ENCODE assay signal across 31 mouse cellular contexts in the genomic region with DNA sequence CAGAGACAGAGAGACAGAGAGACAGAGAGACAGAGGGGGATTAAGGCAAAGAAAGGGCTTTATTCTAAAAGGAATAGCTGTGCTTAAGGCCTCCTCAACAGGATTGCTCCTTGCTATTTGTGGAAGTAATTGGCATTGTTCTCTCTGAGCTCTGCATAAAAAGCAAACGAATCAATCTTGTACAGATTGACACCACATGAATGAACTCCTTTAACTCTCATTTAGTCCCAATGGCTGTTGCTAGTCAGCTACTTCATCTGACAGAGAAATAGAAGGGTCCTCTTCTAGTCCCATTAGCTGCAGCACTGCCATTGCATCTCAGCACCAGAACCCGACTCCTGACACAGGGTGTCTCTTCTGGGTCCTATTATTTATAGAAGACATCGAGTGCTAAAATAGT.
DNase-seq lines count a peak whose midpoint lies in the region; ATAC-seq lines count a peak whose summit lies in the region.
"Had no signal": no experiment of that assay in that cellular context is flagged by ENCODE, and none has a peak within 500 bp of the region (broad histone marks: within the 10 kb centered on the region; RNA-seq: fewer than 3 reads in every experiment).

No protein-coding gene starts in this region.

- WGBS in midbrain, embryonic 11.5 days = 53% methylated on average over 3 of the region's 3 CpGs
- WGBS in midbrain, embryonic 14.5 days = 54% methylated on average over 3 of the region's 3 CpGs
- WGBS in forebrain, embryonic 16.5 days = 22% methylated on average over 3 of the region's 3 CpGs

- no peak overlapping the region for H3K9ac ChIP-seq in midbrain, embryonic 11.5 days (ENCODE audit: low read length)
- H3K9ac ChIP-seq in midbrain, embryonic 14.5 days (replicated peaks; ENCODE audit: low read length) = no peak overlapping the region
- H3K9ac ChIP-seq in forebrain, embryonic 16.5 days (replicated peaks; ENCODE audit: low read depth, low read length) = no peak overlapping the region
- H3K9ac ChIP-seq: embryonic facial prominence, embryonic 15.5 days; hindbrain, embryonic 15.5 days; kidney, embryonic 15.5 days; limb, embryonic 13.5 days; lung, embryonic 15.5 days; midbrain, embryonic 12.5 days had no signal

- no peak overlapping the region for H3K27ac ChIP-seq in midbrain, embryonic 11.5 days (ENCODE audit: low read depth, low read length)
- no peak overlapping the region for H3K27ac ChIP-seq in midbrain, embryonic 14.5 days (replicated peaks; ENCODE audit: low read depth, low read length)
- no peak overlapping the region for H3K27ac ChIP-seq in forebrain, embryonic 16.5 days (ENCODE audit: low read length)
- H3K27ac ChIP-seq: embryonic facial prominence, embryonic 10.5 days; embryonic facial prominence, embryonic 15.5 days; hindbrain, embryonic 15.5 days; kidney, embryonic 15.5 days; left cerebral cortex, adult 2 months; limb, embryonic 13.5 days; lung, embryonic 15.5 days; midbrain, embryonic 12.5 days had no signal

- H3K36me3 ChIP-seq in midbrain, embryonic 11.5 days (ENCODE audit: control insufficient read depth, insufficient read depth, low read length) = no peaks in the 10 kb centered on the region
- H3K36me3 ChIP-seq in midbrain, embryonic 14.5 days (ENCODE audit: control insufficient read depth, insufficient read depth, low read length) = no peaks in the 10 kb centered on the region
- no peaks in the 10 kb centered on the region for H3K36me3 ChIP-seq in forebrain, embryonic 16.5 days (ENCODE audit: control insufficient read depth, insufficient read depth)
- H3K36me3 ChIP-seq: embryonic facial prominence, embryonic 10.5 days; embryonic facial prominence, embryonic 15.5 days; G1E; hindbrain, embryonic 15.5 days; kidney, embryonic 15.5 days; limb, embryonic 13.5 days; lung, embryonic 15.5 days; midbrain, embryonic 12.5 days had no signal

- H3K4me1 ChIP-seq in midbrain, embryonic 11.5 days (ENCODE audit: control insufficient read depth, insufficient read depth, low read length) = no peaks in the 10 kb centered on the region
- no peaks in the 10 kb centered on the region for H3K4me1 ChIP-seq in midbrain, embryonic 14.5 days (ENCODE audit: control insufficient read depth, insufficient read depth, low read length)
- H3K4me1 ChIP-seq in forebrain, embryonic 16.5 days (replicated peaks; ENCODE audit: control insufficient read depth, insufficient read depth, low read length) = peaks cover 4% of the 10 kb centered on the region; the same call in 1 of the 2 replicates
- H3K4me1 ChIP-seq: embryonic facial prominence, embryonic 10.5 days; embryonic facial prominence, embryonic 15.5 days; hindbrain, embryonic 15.5 days; kidney, embryonic 15.5 days; limb, embryonic 13.5 days; lung, embryonic 15.5 days; midbrain, embryonic 12.5 days had no signal

- no peaks in the 10 kb centered on the region for H3K27me3 ChIP-seq in midbrain, embryonic 11.5 days (ENCODE audit: control insufficient read depth, insufficient read depth, low read length)
- H3K27me3 ChIP-seq in midbrain, embryonic 14.5 days (ENCODE audit: control insufficient read depth, insufficient read depth, low read length) = no peaks in the 10 kb centered on the region
- no peaks in the 10 kb centered on the region for H3K27me3 ChIP-seq in forebrain, embryonic 16.5 days (replicated peaks; ENCODE audit: control insufficient read depth, insufficient read depth, low read length)
- H3K27me3 ChIP-seq: embryonic facial prominence, embryonic 15.5 days; hindbrain, embryonic 15.5 days; kidney, embryonic 15.5 days; lung, embryonic 15.5 days; midbrain, embryonic 12.5 days had no signal

- ATAC-seq in midbrain, embryonic 11.5 days (ENCODE audit: low FRiP score) = peak; percentile 30; the same call in 1 of the 2 replicates
- ATAC-seq in midbrain, embryonic 14.5 days (ENCODE audit: low FRiP score, low TSS enrichment) = no peak
- peak; percentile 36; the same call in 1 of the 2 replicates for ATAC-seq in forebrain, embryonic 16.5 days
- ATAC-seq in cerebellum, adult (ENCODE audit: insufficient number of reproducible peaks, low FRiP score, low TSS enrichment) = no peak

- peak; percentile 52 for DNase-seq in embryo, embryonic 10.5 days (ENCODE audit: low spot score)
- DNase-seq in embryo, embryonic 9.5 days (ENCODE audit: extremely low spot score) = no peak
- no peak for DNase-seq in midbrain, embryonic 11.5 days (ENCODE audit: low spot score, missing footprints)
- no peak for DNase-seq in midbrain, embryonic 14.5 days
- no peak for DNase-seq in layer of hippocampus, adult 9-11 months
- DNase-seq: adrenal gland, adult 8-10 months; cerebellum, adult 11 months; cerebellum, adult 9-10 months; cerebellum, postnatal 36 days; gastrocnemius, postnatal 25 days; heart, adult 11 months; heart, postnatal 36 days; kidney, adult 18-20 months; kidney, postnatal 25 days; retina, postnatal 1 day; right cerebral cortex, postnatal 14 days; spleen, adult 18-20 months; thymus, postnatal 14 days had no signal

- H3K4me2 ChIP-seq in midbrain, embryonic 11.5 days = no peak overlapping the region
- no peak overlapping the region for H3K4me2 ChIP-seq in midbrain, embryonic 14.5 days (ENCODE audit: low read length)
- no peak overlapping the region for H3K4me2 ChIP-seq in forebrain, embryonic 16.5 days (ENCODE audit: low read length)
- H3K4me2 ChIP-seq: embryonic facial prominence, embryonic 15.5 days; heart, embryonic 11.5 days; hindbrain, embryonic 15.5 days; kidney, embryonic 15.5 days; limb, embryonic 13.5 days; liver, embryonic 11.5 days; lung, embryonic 15.5 days; midbrain, embryonic 12.5 days had no signal

- H3K9me3 ChIP-seq in midbrain, embryonic 11.5 days (ENCODE audit: control insufficient read depth, low read length) = no peaks in the 10 kb centered on the region
- H3K9me3 ChIP-seq in midbrain, embryonic 14.5 days (ENCODE audit: control insufficient read depth, low read length) = no peaks in the 10 kb centered on the region
- no peaks in the 10 kb centered on the region for H3K9me3 ChIP-seq in forebrain, embryonic 16.5 days (ENCODE audit: control insufficient read depth, low read length)
- H3K9me3 ChIP-seq: embryonic facial prominence, embryonic 10.5 days; embryonic facial prominence, embryonic 15.5 days; G1E; hindbrain, embryonic 15.5 days; kidney, embryonic 15.5 days; limb, embryonic 13.5 days; lung, embryonic 15.5 days; midbrain, embryonic 12.5 days had no signal

- H3K4me3 ChIP-seq in midbrain, embryonic 11.5 days (ENCODE audit: low read depth, low read length) = no peak overlapping the region
- H3K4me3 ChIP-seq in midbrain, embryonic 14.5 days (replicated peaks; ENCODE audit: low read depth, low read length) = no peak overlapping the region
- H3K4me3 ChIP-seq in forebrain, embryonic 16.5 days (replicated peaks; ENCODE audit: low read length) = no peak overlapping the region
- H3K4me3 ChIP-seq: embryonic facial prominence, embryonic 10.5 days; embryonic facial prominence, embryonic 15.5 days; hindbrain, embryonic 15.5 days; kidney, embryonic 15.5 days; left cerebral cortex, adult 2 months; limb, embryonic 13.5 days; lung, embryonic 15.5 days; midbrain, embryonic 12.5 days had no signal

Comparison
In these comparisons a context has a peak if more than half of its experiments do, and no peak if none do; other contexts are left out.
1. ATAC-seq: peak in midbrain, embryonic 11.5 days (single experiment) and forebrain, embryonic 16.5 days (single experiment); none in midbrain, embryonic 14.5 days (single experiment) and cerebellum, adult (single experiment).